Mouse (Mus musculus) left cerebral cortex, postnatal 14 days (tissue): ENCODE data around the gene Blzf1. TPM values are rescaled to one million over a fixed set of nuclear protein-coding genes. Genes with fewer than 3 reads are reported as not detected.

Source experiments
- DNase-seq, 2 experiments: peaks; one replicate each; pipeline ENCODE4 v3.0.0; 2021 to 2022; ENCODE audit warnings: low spot score in 2 of 2, mixed read lengths in 1 of 2
- intact Hi-C: fragments of 180-260 bp; cut with DNase I; formaldehyde crosslinking; loops from one replicate; pipeline ENCODE4 v1.15.1; 2025
- total RNA-seq, 2 experiments: library from RNA; stranded (reverse); gene quantifications; 2 replicates each; pipeline ENCODE4 v1.2.3; 2021

Gene Blzf1
- total RNA-seq, 2 experiments from 2014 or later, result 27.6 to 29.4 TPM

GRCm38 (mm10) chr1:164303821-164304220 lies 3.5 kb downstream of the Blzf1 start, which contains the start of gene Nme7:
Nme7 (plus strand) TSS chr1:164304121.
- no peak for DNase-seq
- intact Hi-C loops, result no loop called here

- intact Hi-C loops, result no loop called here
- no peak for DNase-seq
Observed at GRCm38 (mm10) chr1:164301949-164302348, 5.3 kb downstream of the Blzf1 start.

GRCm38 (mm10) chr1:164296473-164296872 lies 10.8 kb downstream of the Blzf1 start:
- DNase-seq, result no peak
- intact Hi-C loops, result no loop called here

GRCm38 (mm10) chr1:164294071-164294470 lies 13.2 kb downstream of the Blzf1 start:
- intact Hi-C loops, result no loop called here
- DNase-seq, result no peak

GRCm38 (mm10) chr1:164292040-164292439 lies 15.2 kb downstream of the Blzf1 start:
- DNase-seq, result no peak
- intact Hi-C loops, result no loop called here

- no peak for DNase-seq
- intact Hi-C loops, result no loop called here
Observed at GRCm38 (mm10) chr1:164287406-164287805, 19.9 kb downstream of the Blzf1 start.

- no peak for DNase-seq
- intact Hi-C loops, result no loop called here
Observed at GRCm38 (mm10) chr1:164284007-164284406, 23.3 kb downstream of the Blzf1 start.

GRCm38 (mm10) chr1:164279332-164279731 lies 28.0 kb downstream of the Blzf1 start:
- intact Hi-C loops, result no loop called here
- no peak for DNase-seq

GRCm38 (mm10) chr1:164276552-164276951 lies 30.7 kb downstream of the Blzf1 start:
- DNase-seq, result no peak
- intact Hi-C loops, result loop anchor here (2.0 kb wide), 1 partner anchor 28 kb away; the partner anchor contains the start of gene Slc19a2

GRCm38 (mm10) chr1:164275455-164275954 lies 31.8 kb downstream of the Blzf1 start, which contains the start of gene Ccdc181:
Ccdc181 (plus strand) TSS chr1:164275585.
- peak; percentile 92 to 95 for DNase-seq
- intact Hi-C loops, result no loop called here

GRCm38 (mm10) chr1:164273659-164274058 lies 33.6 kb downstream of the Blzf1 start:
- intact Hi-C loops, result no loop called here
- DNase-seq, result no peak

- intact Hi-C loops, result no loop called here
- no peak for DNase-seq
Observed at GRCm38 (mm10) chr1:164270941-164271340, 36.3 kb downstream of the Blzf1 start.

GRCm38 (mm10) chr1:164261553-164261952 lies 45.7 kb downstream of the Blzf1 start:
- intact Hi-C loops, result no loop called here
- peak in 1 of 2 experiments; percentile 26 for DNase-seq

GRCm38 (mm10) chr1:164260171-164261028 lies 46.9 kb downstream of the Blzf1 start:
- intact Hi-C loops, result no loop called here
- DNase-seq, result no peak

GRCm38 (mm10) chr1:164254836-164255235 lies 52.5 kb downstream of the Blzf1 start:
- intact Hi-C loops, result no loop called here
- no peak for DNase-seq

- intact Hi-C loops, result no loop called here
- DNase-seq, result no peak
Observed at GRCm38 (mm10) chr1:164252551-164252950, 54.7 kb downstream of the Blzf1 start.

GRCm38 (mm10) chr1:164251438-164251837 lies 55.9 kb downstream of the Blzf1 start:
- intact Hi-C loops, result no loop called here
- no peak for DNase-seq

- DNase-seq, result no peak
- intact Hi-C loops, result no loop called here
Observed at GRCm38 (mm10) chr1:164250391-164251150, 56.7 kb downstream of the Blzf1 start.

- intact Hi-C loops, result loop anchor here (2.0 kb wide), 1 partner anchor 27 kb away; no protein-coding TSS in a partner anchor
- peak in 1 of 2 experiments; percentile 25 for DNase-seq
Observed at GRCm38 (mm10) chr1:164249332-164249711, 58.0 kb downstream of the Blzf1 start.
